Mouse (Mus musculus) stomach, postnatal 0 days (tissue): ENCODE measurements around the gene Hic1. TPM values are rescaled to one million over a fixed set of nuclear protein-coding genes. Genes with fewer than 3 reads are reported as not detected.

Experiments used
- ATAC-seq: fragments of 200-750 bp; cut with Nextera tagmentation; 2 replicates; pipeline ENCODE4 v1.8.0; 2017; ENCODE audit not compliant: low FRiP score, low TSS enrichment
- DNase-seq: peaks from one replicate; pipeline ENCODE4 v3.0.0-alpha.2; 2016; ENCODE audit warnings: low spot score
- H3K27ac ChIP-seq: fragments of 300-500 bp; sonication (generic); replicated peaks from 2 replicates; pipeline ENCODE4 v1.5.1; 2014; ENCODE audit warnings: mild to moderate bottlenecking, control low read depth
- H3K27me3 ChIP-seq: fragments of 300-500 bp; sonication (generic); 2 replicates; pipeline ENCODE4 v1.6.1; 2014; ENCODE audit warnings: low read length; ENCODE audit not compliant: control insufficient read depth, insufficient read depth
- H3K36me3 ChIP-seq: fragments of 300-500 bp; sonication (generic); 2 replicates; pipeline ENCODE4 v1.6.1; 2014; ENCODE audit warnings: low read length, mixed read lengths; ENCODE audit not compliant: control insufficient read depth, insufficient read depth
- H3K4me1 ChIP-seq: fragments of 300-500 bp; sonication (generic); replicated peaks from 2 replicates; pipeline ENCODE4 v1.6.1; 2014; ENCODE audit warnings: antibody characterized with exemption; ENCODE audit not compliant: control insufficient read depth, insufficient read depth
- H3K4me2 ChIP-seq: fragments of 300-500 bp; sonication (generic); replicated peaks from 2 replicates; pipeline ENCODE4 v1.6.1; 2014; ENCODE audit warnings: low read depth, mild to moderate bottlenecking, control low read depth, moderate library complexity
- H3K4me3 ChIP-seq: fragments of 300-500 bp; sonication (generic); 2 replicates; pipeline ENCODE4 v1.5.1; 2014; ENCODE audit warnings: low read depth, low read length, control low read depth
- H3K9ac ChIP-seq: fragments of 300-500 bp; sonication (generic); 2 replicates; pipeline ENCODE4 v1.6.1; 2014; ENCODE audit warnings: mild to moderate bottlenecking, low read length, control low read depth, mixed read lengths
- H3K9me3 ChIP-seq: fragments of 300-500 bp; sonication (generic); 2 replicates; pipeline ENCODE4 v1.6.1; 2016; ENCODE audit warnings: low read length; ENCODE audit not compliant: control insufficient read depth
- CTCF ChIP-seq: IDR thresholded peaks from 2 replicates; pipeline ENCODE4 v1.5.1; 2016; ENCODE audit warnings: antibody characterized with exemption, low read depth, mild to moderate bottlenecking, moderate library complexity
- EP300 ChIP-seq: optimal IDR thresholded peaks from 2 replicates; pipeline ENCODE3; 2016; ENCODE audit warnings: antibody characterized with exemption
- WGBS: fragments of 180-500 bp; shearing (Covaris S2); extraction: QIAGEN DNeasy Blood & Tissue Kit; methylation state at CpG from one replicate; pipeline ENCODE4 v1.1.7; 2014; 5-methylcytosine and 5-hydroxymethylcytosine counted together
- polyA plus RNA-seq: library from polyadenylated mRNA; unstranded; fragments of >200 nt; fragmentation: Nextera tagmentation; extraction: Ambion mirVana; gene quantifications from 2 replicates; pipeline ENCODE4 v1.2.1, GENCODE M21; 2015

Hic1 gene
- polyA plus RNA-seq, 1 experiment from 2014 or later: 6.6 TPM

DNA sequence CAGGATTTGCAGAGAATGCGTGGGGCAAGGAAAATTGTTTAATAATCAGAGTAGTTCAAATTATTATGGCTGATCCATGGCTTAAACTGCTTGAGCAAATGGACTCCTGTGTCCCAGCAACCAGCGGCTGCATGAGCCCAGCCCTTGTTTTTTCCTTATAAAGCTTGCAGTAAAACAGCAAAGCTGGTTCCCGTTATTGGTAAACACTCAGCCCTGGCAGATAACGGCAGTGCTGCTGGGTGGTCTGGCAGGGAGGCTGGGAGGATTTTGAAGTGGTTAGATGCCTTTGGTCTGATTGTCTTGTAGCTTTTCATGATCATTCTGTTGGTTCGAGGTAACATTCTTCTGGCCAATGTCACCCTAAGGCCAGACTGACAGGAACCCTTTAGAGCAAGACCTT is 12.9 kb downstream of the Hic1 start:
- DNase-seq (no peak), ATAC-seq (no peak)
- Histone ChIP-seq H3K36me3 (peaks cover under 1% of the 10 kb centered on the region; the same call in 1 of the 2 replicates), H3K9ac (0 out of 2 replicates have a peak overlapping the region, but pooled peaks have one; percentile 23), H3K4me2 (no peak overlapping the region), H3K27me3 (no peaks in the 10 kb centered on the region), H3K9me3 (no peaks in the 10 kb centered on the region), H3K4me3 (no peak overlapping the region), H3K27ac (peak overlapping the region; percentile 81), H3K4me1 (peaks cover 3% of the 10 kb centered on the region; the same call in 1 of the 2 replicates)
- 30% methylated on average over 5 of the region's 5 CpGs for WGBS
- no peak for TF ChIP-seq CTCF
- no peak for TF ChIP-seq EP300

DNA sequence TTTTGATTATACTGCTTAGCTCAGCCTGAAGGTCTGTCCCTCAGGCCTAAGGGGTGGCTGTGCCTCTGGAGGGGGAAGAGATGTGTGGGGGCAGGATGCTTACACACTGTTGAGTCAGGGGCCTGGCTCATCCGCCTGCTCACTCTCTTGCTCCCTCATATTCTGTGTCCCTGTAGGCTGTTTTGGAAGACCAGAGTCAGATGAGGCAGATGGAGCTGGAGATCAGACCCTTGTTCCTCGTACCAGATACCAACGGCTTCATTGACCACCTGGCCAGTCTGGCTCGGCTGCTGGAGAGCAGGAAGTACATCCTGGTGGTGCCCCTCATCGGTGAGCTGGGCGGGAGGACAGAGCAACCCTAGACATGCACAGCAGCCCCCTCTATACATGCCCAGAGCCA is 13.3 kb downstream of the Hic1 start:
- no peak for DNase-seq
- 35% methylated on average over 6 of the region's 6 CpGs for WGBS
- Histone ChIP-seq H3K9me3 (no peaks in the 10 kb centered on the region), H3K27ac (peak overlapping the region; percentile 81), H3K4me2 (no peak overlapping the region), H3K4me1 (peaks cover 3% of the 10 kb centered on the region; the same call in 1 of the 2 replicates), H3K4me3 (no peak overlapping the region), H3K9ac (0 out of 2 replicates have a peak overlapping the region, but pooled peaks have one; percentile 23), H3K36me3 (no peaks in the 10 kb centered on the region), H3K27me3 (no peaks in the 10 kb centered on the region)
- ATAC-seq: no peak
- TF ChIP-seq EP300: no peak
- no peak; the same call in 1 of the 2 replicates for TF ChIP-seq CTCF

DNA sequence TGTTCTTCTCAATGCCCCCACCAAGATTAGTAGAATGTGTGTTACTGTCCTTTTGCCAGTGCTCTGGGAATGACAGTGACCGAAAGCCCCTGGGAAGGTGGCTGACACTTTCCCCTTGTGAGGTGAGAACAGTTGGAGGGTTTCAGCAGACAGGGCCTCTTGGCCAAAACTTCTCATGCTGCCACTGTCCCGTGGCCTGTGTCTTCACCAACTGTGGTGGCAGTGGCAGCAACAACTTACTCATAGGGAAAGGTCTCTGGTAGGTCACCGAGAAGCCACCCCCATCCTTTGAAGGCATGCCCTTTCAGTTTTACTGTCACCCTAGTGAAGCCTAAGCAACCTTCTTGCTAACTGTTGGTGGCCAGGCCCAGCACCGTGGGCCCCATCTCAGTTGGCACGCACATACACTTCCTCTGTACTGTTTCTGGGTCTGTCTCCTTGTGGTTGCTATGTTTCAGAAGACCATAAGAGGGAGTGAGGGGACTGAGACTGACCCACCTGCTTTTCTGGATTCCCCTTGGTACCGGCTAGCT is 15.2 kb downstream of the Hic1 start:
- H3K9me3 ChIP-seq: no peaks in the 10 kb centered on the region
- 0 out of 2 replicates have a peak overlapping the region, but pooled peaks have one; percentile 14 for H3K27ac ChIP-seq
- H3K4me2 ChIP-seq: no peak overlapping the region
- 65% methylated on average over 6 of the region's 6 CpGs for WGBS
- DNase-seq (peak; percentile 12), ATAC-seq (no peak)
- no peaks in the 10 kb centered on the region for H3K36me3 ChIP-seq
- no peak for TF ChIP-seq EP300
- peak; percentile 45 for TF ChIP-seq CTCF
- H3K27me3 ChIP-seq: no peaks in the 10 kb centered on the region
- no peak overlapping the region for H3K4me3 ChIP-seq
- peaks cover 3% of the 10 kb centered on the region; the same call in 1 of the 2 replicates for H3K4me1 ChIP-seq
- H3K9ac ChIP-seq: no peak overlapping the region

DNA sequence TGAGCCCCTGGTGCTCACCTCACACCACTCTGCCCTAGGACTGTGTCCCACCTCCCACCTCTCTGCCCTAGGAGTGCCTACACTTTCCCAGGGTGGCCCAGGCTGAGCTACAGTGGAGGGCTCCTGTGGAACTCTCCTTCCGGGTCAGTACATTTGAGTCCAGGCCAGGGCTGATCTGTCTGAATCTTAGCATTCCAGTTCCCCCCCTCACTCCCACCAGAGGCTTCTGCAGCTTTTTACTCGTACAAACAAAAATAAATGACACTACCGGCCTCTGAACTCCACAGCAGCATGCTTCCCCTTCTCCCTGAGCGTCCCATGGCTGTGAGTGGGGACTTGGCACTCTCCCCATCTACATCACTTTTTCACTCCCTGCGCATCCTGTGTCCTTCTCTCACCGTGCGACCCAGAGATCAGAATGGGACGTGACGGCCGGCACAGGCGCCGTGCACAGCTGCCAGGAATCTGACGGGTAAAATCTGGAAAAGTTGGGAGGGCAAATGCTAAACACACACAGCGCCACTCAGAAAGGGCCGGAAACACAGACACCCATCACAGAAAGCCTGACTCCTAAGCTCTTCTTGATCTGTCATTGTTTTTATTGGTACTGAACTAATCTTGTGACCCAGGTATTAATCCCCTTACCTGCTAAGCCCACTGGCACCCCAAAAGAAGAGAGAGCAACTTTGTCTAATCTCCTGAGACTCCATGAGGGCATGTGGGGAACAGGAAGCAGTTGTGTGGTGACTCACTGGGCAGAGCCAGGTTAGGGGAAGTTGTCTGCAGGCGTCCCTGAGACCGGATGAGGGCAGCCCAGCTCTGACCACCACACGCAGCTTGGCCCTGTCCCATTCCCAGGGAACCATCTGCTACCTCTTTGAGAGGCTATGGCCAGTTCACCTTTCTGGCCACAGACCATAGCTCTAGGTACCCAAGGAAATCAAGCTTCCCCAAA is 16.4 kb downstream of the Hic1 start:
- Histone ChIP-seq H3K27ac (peak overlapping the region; percentile 70), H3K27me3 (no peaks in the 10 kb centered on the region), H3K4me2 (no peak overlapping the region), H3K9ac (0 out of 2 replicates have a peak overlapping the region, but pooled peaks have one; percentile 31), H3K4me3 (no peak overlapping the region), H3K36me3 (no peaks in the 10 kb centered on the region), H3K4me1 (peaks cover 4% of the 10 kb centered on the region; the same call in 1 of the 2 replicates), H3K9me3 (no peaks in the 10 kb centered on the region)
- no peak for TF ChIP-seq EP300
- 48% methylated on average over 18 of the region's 18 CpGs for WGBS
- ATAC-seq (no peak), DNase-seq (peak; percentile 21)

DNA sequence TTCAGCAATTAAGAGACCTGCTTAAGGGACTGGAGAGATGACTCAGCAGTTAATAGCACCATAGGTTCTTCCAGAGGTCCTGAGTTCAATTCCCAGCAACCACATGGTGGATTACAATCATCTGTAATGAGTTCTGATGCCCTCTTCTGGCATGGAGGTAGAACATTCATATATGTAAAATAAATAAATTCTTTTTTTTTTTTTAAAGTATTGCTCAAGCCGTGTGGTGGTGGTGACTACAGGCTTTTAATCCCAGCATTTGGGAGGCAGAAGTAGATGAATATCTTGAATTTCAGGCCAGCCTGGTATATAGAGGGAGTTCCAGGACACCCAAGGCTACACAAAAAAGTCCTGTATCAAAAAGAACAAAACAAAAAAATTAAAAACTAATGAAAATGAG is 19.0 kb downstream of the Hic1 start:
- no peak for TF ChIP-seq EP300
- TF ChIP-seq CTCF: no peak
- H3K9ac ChIP-seq: no peak overlapping the region
- no peaks in the 10 kb centered on the region for H3K27me3 ChIP-seq
- H3K27ac ChIP-seq: no peak overlapping the region
- H3K36me3 ChIP-seq: no peaks in the 10 kb centered on the region
- 53% methylated on average over 1 of the region's 1 CpGs for WGBS
- no peaks in the 10 kb centered on the region for H3K9me3 ChIP-seq
- peaks cover 10% of the 10 kb centered on the region for H3K4me1 ChIP-seq
- no peak overlapping the region for H3K4me3 ChIP-seq
- DNase-seq: no peak
- no peak for ATAC-seq
- no peak overlapping the region for H3K4me2 ChIP-seq
